Mouse (Mus musculus) stomach, embryonic 16.5 days (tissue): ENCODE results near the gene Las1l. TPM values are rescaled to one million over a fixed set of nuclear protein-coding genes. Genes with fewer than 3 reads are reported as not detected.
"Not testable (repeated sequence)": the region's sequence is repeated elsewhere in the genome, so short reads cannot be mapped to it uniquely, and the experiment has no call there.

Experiments
- ATAC-seq: fragments of 200-750 bp; cut with Nextera tagmentation; 2 replicates; pipeline ENCODE4 v1.8.0; 2017; ENCODE audit warnings: moderate number of reproducible peaks, moderate TSS enrichment; ENCODE audit not compliant: insufficient read depth, low FRiP score
- H3K27ac ChIP-seq: fragments of 300-500 bp; sonication (generic); 2 replicates; pipeline ENCODE4 v1.5.1; 2014; ENCODE audit warnings: low read length
- H3K27me3 ChIP-seq: fragments of 300-500 bp; sonication (generic); 2 replicates; pipeline ENCODE4 v1.6.1; 2014; ENCODE audit warnings: low read length, control low read depth, mixed read lengths; ENCODE audit not compliant: control insufficient read depth, insufficient read depth
- H3K36me3 ChIP-seq: fragments of 300-500 bp; sonication (generic); 2 replicates; pipeline ENCODE4 v1.6.1; 2014; ENCODE audit warnings: low read length; ENCODE audit not compliant: control insufficient read depth, insufficient read depth
- H3K4me1 ChIP-seq: fragments of 300-500 bp; sonication (generic); 2 replicates; pipeline ENCODE4 v1.6.1; 2014; ENCODE audit warnings: low read length, control low read depth, mixed read lengths; ENCODE audit not compliant: control insufficient read depth, insufficient read depth
- H3K4me2 ChIP-seq: fragments of 300-500 bp; sonication (generic); 2 replicates; pipeline ENCODE4 v1.6.1; 2014; ENCODE audit warnings: low read depth, low read length, mixed read lengths
- H3K4me3 ChIP-seq: fragments of 300-500 bp; sonication (generic); replicated peaks from 2 replicates; pipeline ENCODE4 v1.5.1; 2014; ENCODE audit warnings: mild to moderate bottlenecking, low read length
- H3K9ac ChIP-seq: fragments of 300-500 bp; sonication (generic); 2 replicates; pipeline ENCODE4 v1.6.1; 2014; ENCODE audit warnings: low read length
- H3K9me3 ChIP-seq: fragments of 300-500 bp; sonication (generic); replicated peaks from 2 replicates; pipeline ENCODE4 v1.6.1; 2016; ENCODE audit warnings: low read length, control low read depth; ENCODE audit not compliant: control insufficient read depth
- WGBS: fragments of 180-500 bp; shearing (Covaris S2); extraction: QIAGEN DNeasy Blood & Tissue Kit; methylation state at CpG from one replicate; pipeline ENCODE4 v1.1.7; 2014; 5-methylcytosine and 5-hydroxymethylcytosine counted together
- polyA plus RNA-seq: library from polyadenylated mRNA; unstranded; fragments of >200 nt; fragmentation: Nextera tagmentation; extraction: Ambion mirVana; gene quantifications from 2 replicates; pipeline ENCODE4 v1.2.1, GENCODE M21; 2015

Las1l gene
- polyA plus RNA-seq, 1 experiment from 2014 or later = 56.4 TPM

- Histone ChIP-seq H3K27me3 (no peaks in the 10 kb centered on the region), H3K9me3 (no peaks in the 10 kb centered on the region), H3K4me2 (no peak overlapping the region), H3K27ac (no peak overlapping the region), H3K9ac (no peak overlapping the region), H3K4me1 (no peaks in the 10 kb centered on the region), H3K36me3 (no peaks in the 10 kb centered on the region), H3K4me3 (no peak overlapping the region)
- no peak for ATAC-seq
- WGBS = 70% methylated on average over 2 of the region's 2 CpGs
These were observed 6.6 kb upstream of the Las1l start for GRCm38 (mm10) chrX:95963366-95963765.

GRCm38 (mm10) chrX:95957461-95957860, 699 bp upstream of the Las1l start:
- H3K27ac ChIP-seq, H3K27me3 ChIP-seq, H3K9ac ChIP-seq, H3K4me1 ChIP-seq, H3K9me3 ChIP-seq, H3K36me3 ChIP-seq, ATAC-seq: not testable (repeated sequence)
- 29% methylated on average over 11 of the region's 11 CpGs for WGBS
- peak overlapping the region; percentile 64 for H3K4me3 ChIP-seq
- H3K4me2 ChIP-seq = peak overlapping the region; percentile 49

GRCm38 (mm10) chrX:95950776-95951175, 6.0 kb downstream of the Las1l start:
- H3K9ac ChIP-seq = no peak overlapping the region
- H3K4me2 ChIP-seq = no peak overlapping the region
- no peak for ATAC-seq
- no peaks in the 10 kb centered on the region for H3K27me3 ChIP-seq
- H3K36me3 ChIP-seq = no peaks in the 10 kb centered on the region
- H3K9me3 ChIP-seq = no peaks in the 10 kb centered on the region
- H3K4me3 ChIP-seq = no peak overlapping the region
- no peaks in the 10 kb centered on the region for H3K4me1 ChIP-seq
- H3K27ac ChIP-seq = no peak overlapping the region
- 39% methylated on average over 3 of the region's 3 CpGs for WGBS

- H3K4me1 ChIP-seq = no peaks in the 10 kb centered on the region
- H3K27ac ChIP-seq = no peak overlapping the region
- no peaks in the 10 kb centered on the region for H3K27me3 ChIP-seq
- no peak for ATAC-seq
- 90% methylated on average over 4 of the region's 4 CpGs for WGBS
- no peaks in the 10 kb centered on the region for H3K9me3 ChIP-seq
- H3K36me3 ChIP-seq = no peaks in the 10 kb centered on the region
- H3K4me2 ChIP-seq = no peak overlapping the region
- H3K4me3 ChIP-seq = no peak overlapping the region
- no peak overlapping the region for H3K9ac ChIP-seq
These were observed 8.6 kb downstream of the Las1l start for GRCm38 (mm10) chrX:95948135-95948534.

GRCm38 (mm10) chrX:95945496-95945895, 11.3 kb downstream of the Las1l start:
- Histone ChIP-seq H3K4me1 (no peaks in the 10 kb centered on the region), H3K9ac (no peak overlapping the region), H3K4me2 (no peak overlapping the region), H3K9me3 (no peaks in the 10 kb centered on the region), H3K27me3 (no peaks in the 10 kb centered on the region), H3K36me3 (no peaks in the 10 kb centered on the region), H3K4me3 (no peak overlapping the region), H3K27ac (no peak overlapping the region)
- 81% methylated on average over 2 of the region's 2 CpGs for WGBS
- no peak for ATAC-seq

GRCm38 (mm10) chrX:95935481-95935880, 21.3 kb downstream of the Las1l start:
- 90% methylated on average over 2 of the region's 2 CpGs for WGBS
- Histone ChIP-seq H3K9ac (no peak overlapping the region), H3K27me3 (no peaks in the 10 kb centered on the region), H3K9me3 (no peaks in the 10 kb centered on the region), H3K4me3 (no peak overlapping the region), H3K36me3 (0 out of 2 replicates have a peak, but pooled peaks cover 3% of the 10 kb centered on the region), H3K4me2 (no peak overlapping the region), H3K27ac (no peak overlapping the region), H3K4me1 (no peaks in the 10 kb centered on the region)
- ATAC-seq = no peak

GRCm38 (mm10) chrX:95902716-95903115, 54.0 kb downstream of the Las1l start:
- 75% methylated on average over 3 of the region's 3 CpGs for WGBS

More at GRCm38 (mm10) chrX:95902716-95903115, 54.0 kb downstream of the Las1l start:
- no peak overlapping the region for H3K4me3 ChIP-seq
- H3K4me2 ChIP-seq = no peak overlapping the region
- no peaks in the 10 kb centered on the region for H3K4me1 ChIP-seq
- ATAC-seq = no peak
- H3K36me3 ChIP-seq = no peaks in the 10 kb centered on the region
- H3K9ac ChIP-seq = no peak overlapping the region
- H3K9me3 ChIP-seq = no peaks in the 10 kb centered on the region
- H3K27ac ChIP-seq = no peak overlapping the region
- H3K27me3 ChIP-seq = no peaks in the 10 kb centered on the region

Other genes starting within 250 kb of the Las1l start
- gene Zc3h12b, start 245.3 kb downstream of the Las1l start, polyA plus RNA-seq = 2.0 and 2.1 TPM in 2 replicates
- 99.4 and 100 TPM in 2 replicates for gene Msn, start 139.1 kb upstream of the Las1l start, polyA plus RNA-seq